Mouse (Mus musculus): ENCODE measurements at regions not wholly inside any gene's neighbourhood (a gene's known extent, or its start where the extent isn't known, plus 50 kb on each side); places are given as distances from the start of the nearest gene placed in this dataset.

GRCm38 (mm10) chr3:39571444-39572237 lies 684.9 kb downstream of the Fat4 start:
- DNase-seq (ENCODE audit: low spot score in 2 of 2), result no peak

DNA sequence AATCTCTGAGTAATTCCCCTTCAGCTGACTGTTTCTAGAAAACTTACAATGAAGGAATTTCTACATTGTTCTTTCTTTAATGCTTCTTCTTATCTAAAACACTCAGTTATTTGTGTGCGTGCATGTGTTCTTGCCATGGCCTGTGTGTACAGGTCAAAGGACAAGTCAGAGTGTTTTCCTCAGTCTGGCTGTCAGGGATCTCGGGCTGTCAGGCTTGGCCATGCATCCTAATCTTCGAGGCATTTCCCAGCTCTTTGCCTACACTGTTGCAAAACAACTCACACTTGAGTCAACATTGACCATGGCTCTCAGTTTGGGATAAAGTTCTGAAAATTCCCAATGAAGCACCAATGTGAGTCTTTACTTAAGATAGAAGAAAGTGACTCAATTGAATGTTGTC lies 688.5 kb downstream of the Fat4 start:
- DNase-seq (ENCODE audit: low spot score in 2 of 2), result no peak

DNA sequence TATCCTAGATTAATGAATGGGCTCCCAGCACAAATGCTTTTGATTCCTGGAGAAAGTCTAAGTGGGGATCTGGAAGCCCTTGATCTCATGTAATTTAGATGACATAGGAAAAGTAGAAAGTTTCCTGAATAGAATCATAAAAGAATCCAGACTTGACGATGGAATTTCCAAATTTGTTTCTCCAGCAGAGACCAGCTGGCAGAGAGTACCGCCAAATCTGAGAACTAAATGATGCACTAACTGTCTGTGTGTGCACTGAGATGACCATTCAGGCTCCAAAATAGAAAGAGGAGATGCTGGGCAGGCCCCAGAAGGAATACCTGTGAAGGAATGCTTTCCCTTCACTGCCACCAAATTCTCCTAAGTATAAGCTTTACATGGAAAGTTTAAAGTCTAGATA lies 704.6 kb downstream of the Fat4 start:
- DNase-seq (ENCODE audit: low spot score in 2 of 2), result no peak

GRCm38 (mm10) chr3:39592349-39593117 lies 705.8 kb downstream of the Fat4 start:
- DNase-seq (ENCODE audit: low spot score in 2 of 2), result no peak

DNA sequence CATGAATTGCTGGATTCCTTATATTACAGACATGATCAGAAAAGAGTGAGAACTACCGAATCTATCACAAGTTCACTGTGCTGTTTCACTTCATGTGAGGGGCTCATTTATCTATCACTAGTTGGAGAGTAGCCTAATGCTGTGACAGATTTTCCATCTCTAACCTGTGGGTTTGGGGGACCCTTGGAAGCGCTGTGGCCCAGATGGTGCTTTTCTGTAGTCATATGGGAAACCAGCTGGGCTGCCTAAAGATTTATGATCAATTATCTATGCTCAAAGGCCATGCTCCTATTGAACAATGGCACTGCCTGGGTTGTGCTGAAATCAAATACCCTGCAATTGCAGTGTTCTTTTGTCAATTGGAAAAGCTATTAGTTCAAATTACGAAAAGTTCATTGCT lies 723.2 kb downstream of the Fat4 start:
- DNase-seq (ENCODE audit: low spot score in 2 of 2), result peak; percentile 16 to 46

DNA sequence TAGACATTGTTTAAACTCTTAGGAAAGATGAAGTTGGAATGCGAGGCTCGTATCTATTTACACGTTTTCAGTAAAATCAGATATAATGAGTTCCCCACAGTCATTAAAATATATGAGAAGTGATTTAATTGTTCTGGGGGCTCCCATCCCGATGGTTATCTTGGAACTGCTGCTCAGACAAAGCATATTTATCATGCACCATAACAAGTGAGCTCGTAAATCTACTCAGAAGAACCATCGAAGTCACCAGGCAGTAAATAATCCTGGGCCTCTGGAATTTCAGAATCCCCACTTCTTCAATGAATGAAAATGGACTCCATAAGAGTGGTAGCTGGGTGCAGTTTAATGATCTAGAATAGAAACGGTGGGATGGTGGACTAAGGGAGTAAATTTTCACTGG lies 725.7 kb downstream of the Fat4 start:
- DNase-seq (ENCODE audit: low spot score in 2 of 2), result no peak

GRCm38 (mm10) chr3:39637924-39638323 lies 751.2 kb downstream of the Fat4 start:
- DNase-seq (ENCODE audit: low spot score in 2 of 2), result no peak

GRCm38 (mm10) chr3:39643194-39643593 lies 756.5 kb downstream of the Fat4 start:
- DNase-seq (ENCODE audit: low spot score in 2 of 2), result no peak

DNA sequence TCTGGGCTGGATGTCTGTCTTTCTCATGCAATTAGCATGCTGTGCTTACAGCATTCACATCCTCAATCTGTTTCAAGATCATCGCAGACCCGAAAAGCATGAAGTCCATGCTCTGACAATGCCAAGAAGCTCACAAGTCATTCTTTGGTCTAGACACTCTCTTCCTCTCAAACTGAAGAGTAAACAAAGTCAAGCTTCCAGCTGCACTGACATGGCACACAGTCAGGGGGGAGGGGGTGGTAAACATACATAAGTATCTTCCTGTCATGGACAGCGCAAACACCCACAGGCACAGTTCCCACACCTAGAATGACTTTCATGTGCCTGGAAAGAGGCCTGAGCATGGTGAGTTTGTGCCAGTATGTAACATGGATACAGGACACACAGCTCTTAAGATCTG lies 780.1 kb downstream of the Fat4 start:
- DNase-seq (ENCODE audit: low spot score in 2 of 2), result no peak

GRCm38 (mm10) chr3:39669145-39669544 lies 782.4 kb downstream of the Fat4 start:
- DNase-seq (ENCODE audit: low spot score in 2 of 2), result no peak

- DNase-seq (ENCODE audit: low spot score in 2 of 2), result no peak
Measured at GRCm38 (mm10) chr3:39673997-39674396, 787.3 kb downstream of the Fat4 start.

GRCm38 (mm10) chr3:39674927-39675326 lies 788.2 kb downstream of the Fat4 start:
- no peak for DNase-seq (ENCODE audit: low spot score in 2 of 2)

GRCm38 (mm10) chr3:39705610-39706009 lies 818.9 kb downstream of the Fat4 start:
- DNase-seq (ENCODE audit: low spot score in 2 of 2), result no peak

GRCm38 (mm10) chr3:39712795-39713709 lies 818.0 kb upstream of the Intu start:
- DNase-seq (ENCODE audit: low spot score in 2 of 2), result no peak

- no peak for DNase-seq (ENCODE audit: low spot score in 2 of 2)
Measured at GRCm38 (mm10) chr3:39714056-39714592, 817.0 kb upstream of the Intu start.

DNA sequence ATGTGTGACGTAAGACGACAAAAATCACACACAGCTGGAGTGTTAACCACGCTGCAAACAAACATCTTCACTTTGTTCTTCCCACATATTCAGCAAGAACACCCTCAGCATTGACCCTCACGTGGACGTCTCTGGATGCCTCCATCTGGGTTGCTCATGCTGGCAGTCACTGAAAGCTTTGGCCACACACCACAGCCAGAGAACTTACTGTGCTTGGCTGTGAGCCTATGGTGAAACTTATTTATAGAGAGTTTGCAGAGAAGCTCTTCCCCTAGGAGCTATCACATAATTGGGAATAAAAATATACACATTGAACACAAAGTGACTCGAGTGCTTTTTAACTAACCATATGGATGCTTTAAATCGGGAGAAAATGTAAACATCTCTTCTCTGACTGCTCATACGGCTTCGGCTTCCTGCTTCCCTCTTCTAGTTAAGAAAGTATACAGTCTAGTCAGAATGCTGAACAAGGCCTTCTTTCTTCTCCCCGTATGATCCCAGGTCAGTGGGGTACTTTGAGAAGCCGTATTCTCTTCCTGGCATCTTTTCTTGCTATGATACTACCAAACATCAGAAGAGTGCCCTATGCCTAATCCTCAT lies 812.0 kb upstream of the Intu start:
- DNase-seq (ENCODE audit: low spot score in 2 of 2), result no peak

- no peak for DNase-seq (ENCODE audit: low spot score in 2 of 2)
Measured at GRCm38 (mm10) chr3:39725755-39726154, 805.3 kb upstream of the Intu start.

- DNase-seq (ENCODE audit: low spot score in 2 of 2), result peak; percentile 8 to 23
Measured at GRCm38 (mm10) chr3:39736639-39737038, 794.4 kb upstream of the Intu start.

- DNase-seq (ENCODE audit: low spot score in 2 of 2), result peak; percentile 20 to 50
Measured at GRCm38 (mm10) chr3:39745947-39746346, 785.1 kb upstream of the Intu start.

- DNase-seq (ENCODE audit: low spot score in 2 of 2), result no peak
Measured at GRCm38 (mm10) chr3:39768981-39769568, 762.0 kb upstream of the Intu start.
